Mouse (Mus musculus): Measurements from ENCODE around the gene Mavs.

Gene Mavs

GRCm38 (mm10) chr2:131261481-131262212 is 27.8 kb downstream of the Mavs start:
- DNase-seq (ENCODE audit: low read depth) = no peak

GRCm38 (mm10) chr2:131262213-131262672 is 28.4 kb downstream of the Mavs start, which contains the start of gene Pank2:
Gene Pank2 (plus strand): TSS chr2:131262495.
- peak; percentile 97 for DNase-seq (ENCODE audit: low read depth)

GRCm38 (mm10) chr2:131262680-131263670 is 29.1 kb downstream of the Mavs start:
- DNase-seq (ENCODE audit: low read depth) = no peak

- DNase-seq (ENCODE audit: low read depth) = no peak
Measured at GRCm38 (mm10) chr2:131264027-131264426, 30.2 kb downstream of the Mavs start.

- no peak for DNase-seq (ENCODE audit: low read depth)
Measured at GRCm38 (mm10) chr2:131265056-131265455, 31.2 kb downstream of the Mavs start.

- no peak for DNase-seq (ENCODE audit: low read depth)
Measured at GRCm38 (mm10) chr2:131275493-131275892, 41.6 kb downstream of the Mavs start.

- no peak for DNase-seq (ENCODE audit: low read depth)
Measured at GRCm38 (mm10) chr2:131276722-131277121, 42.9 kb downstream of the Mavs start.

GRCm38 (mm10) chr2:131281596-131281995 is 47.7 kb downstream of the Mavs start:
- DNase-seq (ENCODE audit: low read depth) = no peak

GRCm38 (mm10) chr2:131286276-131286675 is 52.4 kb downstream of the Mavs start:
- no peak for DNase-seq (ENCODE audit: low read depth)

GRCm38 (mm10) chr2:131290669-131291068 is 56.8 kb downstream of the Mavs start:
- DNase-seq (ENCODE audit: low read depth) = no peak

GRCm38 (mm10) chr2:131296746-131297261 is 62.9 kb downstream of the Mavs start:
- DNase-seq (ENCODE audit: low read depth) = no peak
